Mouse (Mus musculus): Measurements from ENCODE around the gene Crocc. TPM values are rescaled to one million over a fixed set of nuclear protein-coding genes. Genes with fewer than 3 reads are reported as not detected.

Crocc gene
- total and polyA plus RNA-seq, 2 experiments from 2014 or later = 4.2 to 22.0 TPM

- TF ChIP-seq CTCF (IDR thresholded peaks at IDR 0.05) = no peak
- DNase-seq (ENCODE audit: low spot score) (no peak), ATAC-seq (ENCODE audit: low FRiP score) (no peak)
- H3K4me1 ChIP-seq (ENCODE audit: insufficient read depth, low read length) = peaks cover 14% of the 10 kb centered on the region
- H3K9ac ChIP-seq (replicated peaks; ENCODE audit: low read length, poor library complexity, severe bottlenecking) = no peak overlapping the region
- H3K9me3 ChIP-seq (ENCODE audit: low read length) = no peaks in the 10 kb centered on the region
- H3K4me3 ChIP-seq (ENCODE audit: low read depth, low read length) = no peak overlapping the region
- peaks cover 56% of the 10 kb centered on the region for H3K36me3 ChIP-seq (ENCODE audit: insufficient read depth, low read length)
- 87% methylated on average over 9 of the region's 9 CpGs for WGBS
- no peak overlapping the region for H3K27ac ChIP-seq (ENCODE audit: low read depth, low read length)
- H3K27me3 ChIP-seq (ENCODE audit: insufficient read depth, low read length) = no peaks in the 10 kb centered on the region
- no peak overlapping the region for H3K4me2 ChIP-seq (ENCODE audit: low read depth, low read length, poor library complexity, severe bottlenecking)
Observed at GRCm38 (mm10) chr4:141073661-141074060, 13.3 kb upstream of the Crocc start.

DNA sequence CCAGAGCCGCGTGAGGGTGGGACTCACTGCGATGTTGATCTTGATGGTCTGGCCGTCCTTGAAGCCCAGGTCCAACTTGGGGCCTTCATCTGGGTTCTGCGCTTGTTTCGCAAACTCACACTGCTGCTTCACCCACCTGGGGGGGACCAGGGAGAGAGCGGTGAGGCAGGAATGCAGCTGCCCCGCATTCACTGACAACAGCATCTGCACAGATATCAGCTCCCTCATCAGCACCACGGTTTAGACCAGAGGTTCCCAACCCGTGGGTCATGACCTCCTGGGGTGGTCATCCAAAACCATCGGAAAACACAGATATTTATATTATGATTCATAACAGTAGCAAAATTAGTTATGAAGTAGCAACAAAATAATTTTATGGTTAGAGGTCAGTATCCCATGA, 12.2 kb upstream of the Crocc start:
- 95% methylated on average over 11 of the region's 11 CpGs for WGBS
- H3K9me3 ChIP-seq (ENCODE audit: low read length) = no peaks in the 10 kb centered on the region
- DNase-seq (ENCODE audit: low spot score) = no peak
- TF ChIP-seq CTCF (IDR thresholded peaks at IDR 0.05) = no peak
- no peak overlapping the region for H3K4me3 ChIP-seq (ENCODE audit: low read depth, low read length)
- no peak for ATAC-seq (ENCODE audit: low FRiP score)
- peaks cover 14% of the 10 kb centered on the region for H3K4me1 ChIP-seq (ENCODE audit: insufficient read depth, low read length)
- H3K27me3 ChIP-seq (ENCODE audit: insufficient read depth, low read length) = no peaks in the 10 kb centered on the region
- H3K36me3 ChIP-seq (ENCODE audit: insufficient read depth, low read length) = peaks cover 67% of the 10 kb centered on the region
- H3K4me2 ChIP-seq (ENCODE audit: low read depth, low read length, poor library complexity, severe bottlenecking) = no peak overlapping the region
- H3K9ac ChIP-seq (replicated peaks; ENCODE audit: low read length, poor library complexity, severe bottlenecking) = no peak overlapping the region
- H3K27ac ChIP-seq (ENCODE audit: low read depth, low read length) = no peak overlapping the region

- WGBS = 60% methylated on average over 4 of the region's 4 CpGs
- Histone ChIP-seq H3K36me3 (ENCODE audit: insufficient read depth, low read length) (peaks cover 80% of the 10 kb centered on the region), H3K4me2 (ENCODE audit: low read depth, low read length, poor library complexity, severe bottlenecking) (no peak overlapping the region), H3K27me3 (ENCODE audit: insufficient read depth, low read length) (no peaks in the 10 kb centered on the region), H3K4me3 (ENCODE audit: low read depth, low read length) (no peak overlapping the region), H3K9ac (replicated peaks; ENCODE audit: low read length, poor library complexity, severe bottlenecking) (no peak overlapping the region), H3K27ac (ENCODE audit: low read depth, low read length) (no peak overlapping the region), H3K4me1 (ENCODE audit: insufficient read depth, low read length) (no peaks in the 10 kb centered on the region), H3K9me3 (ENCODE audit: low read length) (no peaks in the 10 kb centered on the region)
- peak; percentile 94 for TF ChIP-seq CTCF (IDR thresholded peaks at IDR 0.05)
- DNase-seq (ENCODE audit: low spot score) = peak; percentile 68
- no peak for ATAC-seq (ENCODE audit: low FRiP score)
Observed at GRCm38 (mm10) chr4:141069731-141070130, 9.4 kb upstream of the Crocc start.

DNA sequence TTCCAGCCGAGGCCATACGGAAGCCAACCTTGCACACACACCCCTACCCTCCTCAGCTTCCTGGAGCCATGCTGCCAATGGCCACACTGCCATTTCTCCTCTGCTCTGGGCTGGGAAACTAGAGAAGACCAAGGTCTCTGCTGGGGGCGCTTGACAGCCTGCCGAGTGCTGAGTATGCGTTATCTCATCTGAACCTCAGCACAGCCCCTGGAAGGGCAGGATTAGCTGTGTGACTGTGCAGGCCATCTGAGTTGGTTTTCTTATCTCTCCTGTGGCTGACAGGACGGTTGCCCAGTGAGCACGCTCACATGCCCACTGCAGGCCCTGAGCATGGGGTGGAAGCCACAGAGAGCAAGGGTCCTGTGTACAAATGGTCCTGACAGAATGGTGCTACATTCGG, 8.3 kb upstream of the Crocc start:
- Histone ChIP-seq H3K36me3 (ENCODE audit: insufficient read depth, low read length) (peaks cover 75% of the 10 kb centered on the region), H3K9ac (replicated peaks; ENCODE audit: low read length, poor library complexity, severe bottlenecking) (no peak overlapping the region), H3K4me2 (ENCODE audit: low read depth, low read length, poor library complexity, severe bottlenecking) (no peak overlapping the region), H3K27ac (ENCODE audit: low read depth, low read length) (no peak overlapping the region), H3K4me1 (ENCODE audit: insufficient read depth, low read length) (no peaks in the 10 kb centered on the region), H3K27me3 (ENCODE audit: insufficient read depth, low read length) (no peaks in the 10 kb centered on the region), H3K4me3 (ENCODE audit: low read depth, low read length) (no peak overlapping the region), H3K9me3 (ENCODE audit: low read length) (no peaks in the 10 kb centered on the region)
- DNase-seq (ENCODE audit: low spot score) = no peak
- 89% methylated on average over 8 of the region's 8 CpGs for WGBS
- no peak for ATAC-seq (ENCODE audit: low FRiP score)
- TF ChIP-seq CTCF (IDR thresholded peaks at IDR 0.05) = no peak

DNA sequence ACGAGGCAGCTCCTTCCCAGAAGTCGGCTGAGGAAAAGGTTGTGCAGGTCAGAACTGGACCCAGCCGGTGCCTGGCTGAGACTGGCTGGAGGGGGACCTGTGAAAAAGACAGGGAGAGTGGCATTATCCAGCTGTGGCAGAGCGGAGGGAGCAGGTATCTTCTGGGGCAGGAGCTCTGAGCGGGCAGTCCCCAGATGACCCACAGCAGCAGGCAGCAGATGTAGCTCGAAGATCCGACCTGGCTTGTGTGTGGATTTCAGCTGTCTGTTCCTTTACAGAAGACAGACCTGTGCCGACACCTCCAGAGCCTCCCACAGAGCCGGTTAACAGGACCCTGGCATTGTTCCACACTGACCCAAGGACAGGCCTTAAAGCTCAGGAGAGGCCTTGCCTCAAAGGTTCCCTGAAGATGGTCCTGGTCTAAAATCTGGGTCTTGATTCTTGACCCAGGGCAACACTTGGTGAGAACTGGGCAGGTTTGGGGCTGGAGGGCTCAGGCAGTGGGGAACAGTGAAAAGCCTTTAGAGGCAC, 7.2 kb upstream of the Crocc start:
- DNase-seq (ENCODE audit: low spot score) = no peak
- Histone ChIP-seq H3K4me2 (ENCODE audit: low read depth, low read length, poor library complexity, severe bottlenecking) (no peak overlapping the region), H3K36me3 (ENCODE audit: insufficient read depth, low read length) (peaks cover 67% of the 10 kb centered on the region), H3K27me3 (ENCODE audit: insufficient read depth, low read length) (no peaks in the 10 kb centered on the region), H3K27ac (ENCODE audit: low read depth, low read length) (no peak overlapping the region), H3K4me3 (ENCODE audit: low read depth, low read length) (no peak overlapping the region), H3K9me3 (ENCODE audit: low read length) (no peaks in the 10 kb centered on the region), H3K9ac (replicated peaks; ENCODE audit: low read length, poor library complexity, severe bottlenecking) (no peak overlapping the region), H3K4me1 (ENCODE audit: insufficient read depth, low read length) (no peaks in the 10 kb centered on the region)
- ATAC-seq (ENCODE audit: low FRiP score) = no peak
- 81% methylated on average over 9 of the region's 9 CpGs for WGBS
- no peak for TF ChIP-seq CTCF (IDR thresholded peaks at IDR 0.05)

DNA sequence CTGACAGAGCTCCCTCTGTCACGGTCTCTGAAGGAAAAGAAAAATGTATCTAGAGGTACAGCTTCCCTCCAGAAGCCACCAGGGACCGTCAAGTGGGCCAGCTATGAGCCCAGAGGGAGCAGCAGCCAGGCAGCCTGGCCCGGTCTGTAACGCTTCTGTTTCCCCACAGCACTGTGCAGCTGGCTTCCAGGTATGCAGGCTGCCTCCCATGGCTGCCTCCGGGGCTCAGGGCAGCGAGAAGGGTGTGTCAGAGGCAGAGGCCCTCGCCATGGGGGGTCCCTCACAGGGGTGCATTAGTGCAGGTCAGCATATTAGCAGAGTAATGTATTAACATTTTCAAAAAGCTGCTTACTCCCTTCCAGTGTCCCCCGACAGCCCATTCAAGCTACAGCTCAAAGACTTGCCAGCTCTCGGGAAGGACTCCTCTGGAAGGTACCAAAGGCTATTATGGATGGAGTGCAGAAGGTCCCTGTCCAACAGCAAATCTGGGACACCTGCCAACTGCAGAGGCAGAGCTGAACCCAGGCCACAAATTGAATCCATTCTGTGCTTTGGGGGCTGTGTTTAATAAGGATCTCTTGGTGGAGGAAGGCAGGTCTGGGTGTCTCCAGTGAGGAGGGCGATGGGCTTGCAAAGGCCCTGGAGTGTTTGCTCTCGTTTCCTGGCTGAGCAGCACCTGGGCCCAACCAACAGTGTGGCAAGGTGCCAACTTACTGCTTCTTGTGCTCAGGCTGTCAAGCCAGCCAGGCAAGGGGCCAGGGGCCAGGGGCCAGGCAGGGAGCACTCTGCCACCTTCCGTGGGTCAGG, 6.6 kb upstream of the Crocc start:
- ATAC-seq (ENCODE audit: low FRiP score) (no peak), DNase-seq (ENCODE audit: low spot score) (peak; percentile 42)
- H3K27ac ChIP-seq (ENCODE audit: low read depth, low read length) = no peak overlapping the region
- H3K9ac ChIP-seq (replicated peaks; ENCODE audit: low read length, poor library complexity, severe bottlenecking) = no peak overlapping the region
- no peak overlapping the region for H3K4me3 ChIP-seq (ENCODE audit: low read depth, low read length)
- WGBS = 75% methylated on average over 12 of the region's 12 CpGs
- no peaks in the 10 kb centered on the region for H3K9me3 ChIP-seq (ENCODE audit: low read length)
- H3K4me1 ChIP-seq (ENCODE audit: insufficient read depth, low read length) = no peaks in the 10 kb centered on the region
- H3K36me3 ChIP-seq (ENCODE audit: insufficient read depth, low read length) = peaks cover 61% of the 10 kb centered on the region
- no peak for TF ChIP-seq CTCF (IDR thresholded peaks at IDR 0.05)
- no peak overlapping the region for H3K4me2 ChIP-seq (ENCODE audit: low read depth, low read length, poor library complexity, severe bottlenecking)
- H3K27me3 ChIP-seq (ENCODE audit: insufficient read depth, low read length) = no peaks in the 10 kb centered on the region
